Mouse (Mus musculus) gonadal fat pad, adult 2 months (tissue): Measurements from ENCODE around the gene 1700001C19Rik. TPM values are rescaled to one million over a fixed set of nuclear protein-coding genes. Genes with fewer than 3 reads are reported as not detected.
"Not testable (repeated sequence)": the region's sequence is repeated elsewhere in the genome, so short reads cannot be mapped to it uniquely, and the experiment has no call there.

Experiments
- DNase-seq: peaks from one replicate; pipeline ENCODE4 v3.0.0-alpha.2; 2012; ENCODE audit warnings: low read depth
- polyA plus RNA-seq: library from polyadenylated mRNA; depleted of rRNA; stranded (reverse); fragments of >200 nt; gene quantifications from 2 replicates; pipeline ENCODE4 v1.2.3, GENCODE M21; 2012

Gene 1700001C19Rik
- polyA plus RNA-seq, 1 experiment = 3.9 TPM

- no peak for DNase-seq
Observed at GRCm38 (mm10) chr17:47430815-47431214, 6.4 kb downstream of the 1700001C19Rik start.

- DNase-seq = no peak
Observed at GRCm38 (mm10) chr17:47428831-47429304, 8.3 kb downstream of the 1700001C19Rik start.

- DNase-seq = no peak
Observed at GRCm38 (mm10) chr17:47427316-47427715, 9.9 kb downstream of the 1700001C19Rik start.

GRCm38 (mm10) chr17:47424186-47424585, 13.0 kb downstream of the 1700001C19Rik start:
- no peak for DNase-seq

GRCm38 (mm10) chr17:47422616-47423015, 14.6 kb downstream of the 1700001C19Rik start:
- DNase-seq = not testable (repeated sequence)

- DNase-seq = no peak
Observed at GRCm38 (mm10) chr17:47421566-47421965, 15.6 kb downstream of the 1700001C19Rik start.

- no peak for DNase-seq
Observed at GRCm38 (mm10) chr17:47420195-47420594, 17.0 kb downstream of the 1700001C19Rik start.

- DNase-seq = not testable (repeated sequence)
Observed at GRCm38 (mm10) chr17:47409897-47410861, 27.0 kb downstream of the 1700001C19Rik start.

- DNase-seq = no peak
Observed at GRCm38 (mm10) chr17:47408558-47408898, 28.6 kb downstream of the 1700001C19Rik start.

GRCm38 (mm10) chr17:47407717-47408557, 29.2 kb downstream of the 1700001C19Rik start:
- DNase-seq = no peak

GRCm38 (mm10) chr17:47400451-47400850, 36.7 kb downstream of the 1700001C19Rik start, which contains the start of gene Guca1a:
Gene Guca1a, minus strand, starts transcription at chr17:47400584.
- no peak for DNase-seq

- DNase-seq = no peak
Observed at GRCm38 (mm10) chr17:47399091-47399490, 38.1 kb downstream of the 1700001C19Rik start.

- DNase-seq = peak; percentile 22
Observed at GRCm38 (mm10) chr17:47395376-47395913, 41.7 kb downstream of the 1700001C19Rik start.

GRCm38 (mm10) chr17:47394223-47394869, 42.8 kb downstream of the 1700001C19Rik start:
- DNase-seq = no peak

- DNase-seq = no peak
Observed at GRCm38 (mm10) chr17:47386649-47387048, 50.5 kb downstream of the 1700001C19Rik start.

GRCm38 (mm10) chr17:47385145-47385544, 52.0 kb downstream of the 1700001C19Rik start, which contains the start of gene Guca1b:
Gene Guca1b, plus strand, starts transcription at chr17:47385393.
- no peak for DNase-seq

- DNase-seq = no peak
Observed at GRCm38 (mm10) chr17:47384064-47384463, 53.1 kb downstream of the 1700001C19Rik start.

- no peak for DNase-seq
Observed at GRCm38 (mm10) chr17:47383266-47383665, 53.9 kb downstream of the 1700001C19Rik start.

GRCm38 (mm10) chr17:47381917-47382316, 55.3 kb downstream of the 1700001C19Rik start:
- DNase-seq = no peak

GRCm38 (mm10) chr17:47378133-47378532, 59.0 kb downstream of the 1700001C19Rik start:
- DNase-seq = no peak

- no peak for DNase-seq
Observed at GRCm38 (mm10) chr17:47376779-47377280, 60.3 kb downstream of the 1700001C19Rik start.
